Mouse (Mus musculus): Measurements from ENCODE around the gene Lin52.

DNA sequence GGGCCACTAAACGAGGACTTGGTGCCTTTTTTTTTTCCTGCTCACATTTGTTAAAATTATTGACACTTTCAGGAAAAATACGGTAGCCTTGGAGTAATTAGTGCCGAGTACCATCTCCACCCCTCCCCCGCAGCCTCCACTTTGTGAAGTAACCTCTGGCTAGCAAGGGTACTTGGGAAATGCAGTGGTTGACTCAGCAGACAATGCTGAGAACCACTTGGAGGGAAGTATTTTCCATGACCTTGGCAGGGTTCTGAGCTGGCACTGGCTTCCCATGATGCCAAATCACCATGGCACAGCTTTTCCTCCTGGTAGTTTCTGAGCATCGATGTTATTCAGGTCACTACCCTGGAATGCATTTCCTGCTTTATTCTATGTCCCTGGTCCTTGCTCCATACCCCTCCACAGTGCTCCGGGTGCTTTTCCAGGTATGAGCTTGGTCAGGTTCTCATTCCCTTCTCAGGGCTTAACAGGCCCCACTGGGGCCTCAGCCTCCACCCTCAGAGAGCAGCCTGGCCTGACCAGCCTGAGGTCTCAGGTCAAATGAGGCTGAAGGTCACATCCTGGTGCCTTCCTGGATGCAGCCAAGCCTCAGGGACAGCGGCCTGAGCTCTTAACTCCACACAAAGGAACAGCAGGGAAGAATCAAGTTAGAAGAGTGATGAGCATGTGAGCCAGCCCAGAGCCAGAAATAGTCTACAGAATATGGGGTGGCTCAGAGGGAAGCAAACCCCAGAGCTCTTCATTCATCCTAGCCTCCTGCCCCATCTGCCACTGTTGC lies 82.7 kb downstream of the Lin52 start:
- no peak for TF ChIP-seq POLR2A (IDR thresholded peaks at IDR 0.05; ENCODE audit: low read depth, low read length)
- no peak for TF ChIP-seq CTCF (IDR thresholded peaks at IDR 0.05; ENCODE audit: extremely low read depth, insufficient read depth, insufficient read length, insufficient replicate concordance)

All from spleen, adult 2 months (tissue).